Mouse (Mus musculus) adrenal gland, postnatal 36 days (tissue): ENCODE measurements around the gene Aplf. TPM values are rescaled to one million over a fixed set of nuclear protein-coding genes. Genes with fewer than 3 reads are reported as not detected.
"Not testable (repeated sequence)": the region's sequence is repeated elsewhere in the genome, so short reads cannot be mapped to it uniquely, and the experiment has no call there.

Source experiments
- DNase-seq, 2 experiments: peaks; one replicate each; pipeline ENCODE4 v3.0.0; 2021; ENCODE audit warnings: mixed read lengths in 1 of 2
- total RNA-seq, 2 experiments: library from RNA; stranded (reverse); gene quantifications; 2 replicates each; pipeline ENCODE4 v1.2.3; 2021

Gene Aplf
- total RNA-seq, 2 experiments from 2014 or later, result 5.8 to 8.0 TPM

GRCm38 (mm10) chr6:87628936-87629335 lies 43.1 kb downstream of the Aplf start:
- DNase-seq, result not testable (repeated sequence)

- no peak for DNase-seq
These were observed 48.8 kb downstream of the Aplf start for GRCm38 (mm10) chr6:87623151-87623550.

GRCm38 (mm10) chr6:87621281-87621680 lies 50.7 kb downstream of the Aplf start:
- DNase-seq, result peak; percentile 53 to 62

- no peak for DNase-seq
These were observed 54.0 kb downstream of the Aplf start for GRCm38 (mm10) chr6:87618021-87618420.

- DNase-seq, result no peak
These were observed 56.3 kb downstream of the Aplf start for GRCm38 (mm10) chr6:87615696-87616083.

GRCm38 (mm10) chr6:87614794-87615695 lies 56.9 kb downstream of the Aplf start:
- peak; percentile 69 to 73 for DNase-seq

- peak; percentile 67 to 79 for DNase-seq
These were observed 72.2 kb downstream of the Aplf start for GRCm38 (mm10) chr6:87599825-87600224.

- DNase-seq, result no peak
These were observed 74.7 kb downstream of the Aplf start for GRCm38 (mm10) chr6:87597116-87597833.

GRCm38 (mm10) chr6:87594188-87594587 lies 77.8 kb downstream of the Aplf start:
- no peak for DNase-seq

- peak; percentile 61 to 78 for DNase-seq
These were observed 81.4 kb downstream of the Aplf start, which contains the start of gene Prokr1 for GRCm38 (mm10) chr6:87590394-87591281. Prokr1 (minus strand) TSS chr6:87590743.

GRCm38 (mm10) chr6:87589718-87590393 lies 82.1 kb downstream of the Aplf start:
- no peak for DNase-seq

- DNase-seq, result no peak
These were observed 88.0 kb downstream of the Aplf start for GRCm38 (mm10) chr6:87583991-87584390.

GRCm38 (mm10) chr6:87583183-87583611 lies 88.8 kb downstream of the Aplf start:
- no peak for DNase-seq

GRCm38 (mm10) chr6:87582456-87582855 lies 89.5 kb downstream of the Aplf start:
- peak; percentile 28 to 40 for DNase-seq

- DNase-seq, result no peak
These were observed 90.4 kb downstream of the Aplf start for GRCm38 (mm10) chr6:87581581-87581980.

GRCm38 (mm10) chr6:87581071-87581470 lies 90.9 kb downstream of the Aplf start:
- DNase-seq, result no peak

Other genes with a start within 250 kb of the Aplf start
- not detected for gene Bmp10, start 243.2 kb downstream of the Aplf start, total RNA-seq
- 1 to 10 TPM; 2.8 to 3.7 TPM for gene Arhgap25, start 138.9 kb downstream of the Aplf start, total RNA-seq
- under 1 TPM; 0.36 to 0.63 TPM for gene Prokr1, start 81.5 kb downstream of the Aplf start, total RNA-seq
- under 1 TPM; 0.63 to 0.82 TPM for gene Efcc1, start 58.7 kb upstream of the Aplf start, total RNA-seq
- not detected for gene Gp9, start 105.9 kb upstream of the Aplf start, total RNA-seq
- gene Rab43, start 140.0 kb upstream of the Aplf start, total RNA-seq, result 10 to 100 TPM; 29.1 to 31.1 TPM
- 1 to 10 TPM; 2.4 to 5.4 TPM for gene Gm45140, start 163.6 kb upstream of the Aplf start, total RNA-seq
- 100 to 1,000 TPM in 1 of 2 experiments, 10 to 100 TPM in 1; 46.9 to 106 TPM for gene Isy1, start 166.6 kb upstream of the Aplf start, total RNA-seq
- 100 to 1,000 TPM; 448 to 491 TPM for gene Cnbp, start 178.9 kb upstream of the Aplf start, total RNA-seq
- 100 to 1,000 TPM; 104 to 120 TPM for gene Copg1, start 215.6 kb upstream of the Aplf start, total RNA-seq
- gene Hmces, start 241.7 kb upstream of the Aplf start, total RNA-seq, result 10 to 100 TPM; 21.0 to 25.3 TPM